Mouse (Mus musculus) erythroblast, embryonic 14.5 days (primary cell): ENCODE results near the gene St7. TPM values are rescaled to one million over a fixed set of nuclear protein-coding genes. Genes with fewer than 3 reads are reported as not detected.

Source experiments
- H3K27me3 ChIP-seq: 2 replicates; pipeline ENCODE4 v1.6.1; 2012; ENCODE audit warnings: inconsistent platforms; ENCODE audit not compliant: control insufficient read depth
- H3K36me3 ChIP-seq: 2 replicates; pipeline ENCODE4 v1.6.1; 2012; ENCODE audit warnings: mild to moderate bottlenecking, inconsistent platforms; ENCODE audit not compliant: control insufficient read depth
- H3K4me1 ChIP-seq: 2 replicates; pipeline ENCODE4 v1.6.1; 2012; ENCODE audit warnings: inconsistent platforms; ENCODE audit not compliant: control insufficient read depth
- H3K4me3 ChIP-seq: replicated peaks from 2 replicates; pipeline ENCODE3; 2012; ENCODE audit warnings: moderate library complexity, mild to moderate bottlenecking, inconsistent platforms
- H3K9me3 ChIP-seq: 2 replicates; pipeline ENCODE4 v1.6.1; 2012; ENCODE audit warnings: low read length, inconsistent platforms, mixed read lengths; ENCODE audit not compliant: control insufficient read depth
- GATA1 ChIP-seq: IDR thresholded peaks from 2 replicates; pipeline ENCODE4 v1.6.1; 2012; ENCODE audit warnings: low read length, inconsistent platforms, mixed read lengths
- TAL1 ChIP-seq: IDR thresholded peaks from 3 replicates; pipeline ENCODE4 v1.6.1; 2012; ENCODE audit warnings: low read length, inconsistent platforms, mixed read lengths
- polyA plus RNA-seq: library from polyadenylated mRNA; stranded (reverse); fragments of >175 nt; gene quantifications from 2 replicates; pipeline ENCODE4 v1.2.3, GENCODE M21; 2012

The St7 gene
- polyA plus RNA-seq, 1 experiment: 0.85 TPM

- TF ChIP-seq TAL1 (no peak), GATA1 (no peak)
- H3K27me3 ChIP-seq: no peaks in the 10 kb centered on the region
- H3K9me3 ChIP-seq: no peaks in the 10 kb centered on the region
- H3K4me3 ChIP-seq: peak overlapping the region; percentile 23
- H3K4me1 ChIP-seq: peaks cover 82% of the 10 kb centered on the region
- peaks cover 2% of the 10 kb centered on the region for H3K36me3 ChIP-seq
Observed at GRCm38 (mm10) chr6:17769972-17770644, 77.4 kb downstream of the St7 start.

- H3K4me3 ChIP-seq: peak overlapping the region; percentile 23
- TF ChIP-seq TAL1 (no peak), GATA1 (no peak)
- peaks cover 81% of the 10 kb centered on the region for H3K4me1 ChIP-seq
- H3K36me3 ChIP-seq: peaks cover 2% of the 10 kb centered on the region
- no peaks in the 10 kb centered on the region for H3K27me3 ChIP-seq
- H3K9me3 ChIP-seq: no peaks in the 10 kb centered on the region
Observed at GRCm38 (mm10) chr6:17770645-17771345, 78.1 kb downstream of the St7 start.

GRCm38 (mm10) chr6:17771456-17771855 lies 78.7 kb downstream of the St7 start:
- TF ChIP-seq TAL1 (no peak), GATA1 (no peak)
- peaks cover 81% of the 10 kb centered on the region for H3K4me1 ChIP-seq
- peaks cover 2% of the 10 kb centered on the region for H3K36me3 ChIP-seq
- H3K27me3 ChIP-seq: no peaks in the 10 kb centered on the region
- H3K9me3 ChIP-seq: no peaks in the 10 kb centered on the region
- H3K4me3 ChIP-seq: no peak overlapping the region

GRCm38 (mm10) chr6:17772514-17772913 lies 79.8 kb downstream of the St7 start:
- H3K36me3 ChIP-seq: peaks cover 2% of the 10 kb centered on the region
- no peaks in the 10 kb centered on the region for H3K9me3 ChIP-seq
- H3K4me1 ChIP-seq: peaks cover 81% of the 10 kb centered on the region

GRCm38 (mm10) chr6:17776041-17776440 lies 83.3 kb downstream of the St7 start:
- Histone ChIP-seq H3K36me3 (peaks cover 6% of the 10 kb centered on the region), H3K9me3 (peaks cover 3% of the 10 kb centered on the region; the same call in 1 of the 2 replicates), H3K4me1 (peaks cover 72% of the 10 kb centered on the region), H3K4me3 (no peak overlapping the region), H3K27me3 (no peaks in the 10 kb centered on the region)
- TF ChIP-seq TAL1: no peak
- TF ChIP-seq GATA1: no peak

More at GRCm38 (mm10) chr6:17772514-17772913, 79.8 kb downstream of the St7 start:
- Histone ChIP-seq H3K27me3 (no peaks in the 10 kb centered on the region), H3K4me3 (peak overlapping the region; percentile 44)
- TF ChIP-seq TAL1 (no peak), GATA1 (no peak)

- Histone ChIP-seq H3K9me3 (peaks cover 3% of the 10 kb centered on the region; the same call in 1 of the 2 replicates), H3K4me1 (peaks cover 62% of the 10 kb centered on the region), H3K27me3 (no peaks in the 10 kb centered on the region), H3K36me3 (peaks cover 6% of the 10 kb centered on the region), H3K4me3 (peak overlapping the region; percentile 22)
- peak; percentile 52 for TF ChIP-seq TAL1
- no peak for TF ChIP-seq GATA1
Observed at GRCm38 (mm10) chr6:17777018-17777799, 84.5 kb downstream of the St7 start.

GRCm38 (mm10) chr6:17778648-17779202 lies 86.0 kb downstream of the St7 start:
- no peak for TF ChIP-seq GATA1
- no peak for TF ChIP-seq TAL1
- Histone ChIP-seq H3K36me3 (peaks cover 6% of the 10 kb centered on the region), H3K9me3 (peaks cover 3% of the 10 kb centered on the region; the same call in 1 of the 2 replicates), H3K4me1 (peaks cover 52% of the 10 kb centered on the region), H3K27me3 (no peaks in the 10 kb centered on the region), H3K4me3 (no peak overlapping the region)

GRCm38 (mm10) chr6:17783511-17783910 lies 90.8 kb downstream of the St7 start:
- TF ChIP-seq GATA1 (no peak), TAL1 (no peak)
- Histone ChIP-seq H3K4me3 (no peak overlapping the region), H3K9me3 (peaks cover 7% of the 10 kb centered on the region), H3K27me3 (no peaks in the 10 kb centered on the region), H3K4me1 (peaks cover 13% of the 10 kb centered on the region), H3K36me3 (peaks cover 7% of the 10 kb centered on the region)

GRCm38 (mm10) chr6:17784523-17784922 lies 91.8 kb downstream of the St7 start:
- no peak overlapping the region for H3K4me3 ChIP-seq
- TF ChIP-seq GATA1 (no peak), TAL1 (no peak)
- H3K9me3 ChIP-seq: peaks cover 3% of the 10 kb centered on the region; the same call in 1 of the 2 replicates
- H3K4me1 ChIP-seq: peaks cover 8% of the 10 kb centered on the region; the same call in 1 of the 2 replicates
- no peaks in the 10 kb centered on the region for H3K27me3 ChIP-seq
- peaks cover 4% of the 10 kb centered on the region for H3K36me3 ChIP-seq
